In genomic region chr12:16829785-16830184, GRCm38 (mm10) we compare ENCODE assay signal across 11 mouse cellular contexts. TPM values are rescaled to one million over a fixed set of nuclear protein-coding genes. Genes with fewer than 3 reads are reported as not detected.
A peak's percentile ranks its signal among the peaks of the same experiment; 100 is the strongest.
DNase-seq lines count a peak whose midpoint lies in the region; ATAC-seq and TF ChIP-seq lines count a peak whose summit lies in the region.
"Had no signal": no experiment of that assay in that cellular context is flagged by ENCODE, and none has a peak within 500 bp of the region (broad histone marks: within the 10 kb centered on the region; RNA-seq: fewer than 3 reads in every experiment).

No protein-coding gene starts in this region.

- no peaks in the 10 kb centered on the region for H3K27me3 ChIP-seq in kidney, postnatal 0 days (ENCODE audit: insufficient read depth, low read length)

- peak; percentile 46 for TF ChIP-seq CTCF in kidney, postnatal 0 days (IDR thresholded peaks at IDR 0.05; ENCODE audit: low read depth)
- TF ChIP-seq CTCF in bone marrow macrophage, adult 2 months (IDR thresholded peaks at IDR 0.05; ENCODE audit: low read depth, low read length), result peak; percentile 22; the same call in 1 of the 2 replicates

- no peak for TF ChIP-seq POLR2A in bone marrow macrophage, adult 2 months (IDR thresholded peaks at IDR 0.05; ENCODE audit: borderline replicate concordance, low read depth, low read length)

- H3K36me3 ChIP-seq in kidney, postnatal 0 days (ENCODE audit: insufficient read depth, low read length), result peaks cover 10% of the 10 kb centered on the region

- no peak overlapping the region for H3K27ac ChIP-seq in kidney, postnatal 0 days
- H3K27ac ChIP-seq in bone marrow macrophage, adult 2 months (ENCODE audit: insufficient read depth, low read depth, low read length), result no peak overlapping the region
- H3K27ac ChIP-seq: limb, embryonic 10.5 days; macrophage had no signal

- no peak for ATAC-seq in CD4-positive, CD25-positive, alpha-beta regulatory T cell, adult 4 months
- no peak for ATAC-seq in kidney, postnatal 0 days (replicated peaks; ENCODE audit: low FRiP score, low read depth)
- ATAC-seq: forebrain, embryonic 14.5 days had no signal

- no peak overlapping the region for H3K4me2 ChIP-seq in kidney, postnatal 0 days (ENCODE audit: low read length)

- no peak overlapping the region for H3K9ac ChIP-seq in kidney, postnatal 0 days (ENCODE audit: low read depth, low read length)

- WGBS in kidney, postnatal 0 days, result 88% methylated on average over 2 of the region's 2 CpGs

- no peak overlapping the region for H3K4me3 ChIP-seq in kidney, postnatal 0 days (replicated peaks; ENCODE audit: low read depth, low read length)
- no peak overlapping the region for H3K4me3 ChIP-seq in bone marrow macrophage, adult 2 months (ENCODE audit: insufficient read depth, low read length)
- H3K4me3 ChIP-seq: limb, embryonic 10.5 days had no signal

- no peaks in the 10 kb centered on the region for H3K4me1 ChIP-seq in kidney, postnatal 0 days (replicated peaks; ENCODE audit: insufficient read depth, low read length)
- H3K4me1 ChIP-seq in bone marrow macrophage, adult 2 months (ENCODE audit: control insufficient read depth, insufficient read depth, low read length), result peaks cover 7% of the 10 kb centered on the region
- H3K4me1 ChIP-seq: limb, embryonic 10.5 days had no signal

- H3K9me3 ChIP-seq in kidney, postnatal 0 days (replicated peaks; ENCODE audit: low read length), result no peaks in the 10 kb centered on the region
- H3K9me3 ChIP-seq: limb, embryonic 10.5 days had no signal

- peak; percentile 14 for DNase-seq in CD4-positive, CD25-positive, alpha-beta regulatory T cell, adult 2 months (ENCODE audit: low read depth, low spot score)
- DNase-seq in kidney, postnatal 0 days (ENCODE audit: low spot score), result no peak
- DNase-seq in kidney, postnatal 25 days, result no peak
- DNase-seq in 3T3-L1 (ENCODE audit: low read depth, low spot score), result peak; percentile 20
- no peak for DNase-seq in T-cell, adult 2 months (ENCODE audit: low spot score)
- DNase-seq in kidney, adult 8-10 months, result no peak

RNA-seq across cellular contexts. Expression of gene E2f6, which starts 19.0 kb away (rescaled TPM):
- 1 to 10 TPM; 2.6 to 3.7 TPM for polyA plus RNA-seq in CD4-positive, CD25-positive, alpha-beta regulatory T cell, adult 4 months (2017; shearing (Covaris generic))
- 25.3 and 26.8 TPM in 2 replicates for polyA plus RNA-seq in kidney, postnatal 0 days (2015; fragmentation: Nextera tagmentation; extraction: Ambion mirVana)
- polyA plus RNA-seq in bone marrow macrophage, adult 2 months (2012; ENCODE audit: insufficient read depth, insufficient read length, missing spikeins), result 16.3 and 19.0 TPM in 2 replicates

RNA-seq across cellular contexts. Expression of gene Greb1, which starts 29.1 kb away (rescaled TPM):
- under 1 TPM; 0.05 to 0.13 TPM for polyA plus RNA-seq in CD4-positive, CD25-positive, alpha-beta regulatory T cell, adult 4 months (2017; shearing (Covaris generic))
- 1.3 and 2.0 TPM in 2 replicates for polyA plus RNA-seq in kidney, postnatal 0 days (2015; fragmentation: Nextera tagmentation; extraction: Ambion mirVana)
- polyA plus RNA-seq in bone marrow macrophage, adult 2 months (2012; ENCODE audit: insufficient read depth, insufficient read length, missing spikeins), result not detected in 2 replicates

Comparison
In these comparisons a context has a peak if more than half of its experiments do, and no peak if none do; other contexts are left out.
1. DNase-seq: peak in CD4-positive, CD25-positive, alpha-beta regulatory T cell, adult 2 months (single experiment) and 3T3-L1 (single experiment); none in kidney, postnatal 0 days (single experiment), kidney, postnatal 25 days (0 of 2), T-cell, adult 2 months (single experiment) and kidney, adult 8-10 months (0 of 2).